Mouse (Mus musculus): ENCODE data around the gene Ntf5. TPM values are rescaled to one million over a fixed set of nuclear protein-coding genes. Genes with fewer than 3 reads are reported as not detected.
"Not testable (repeated sequence)": the region's sequence is repeated elsewhere in the genome, so short reads cannot be mapped to it uniquely, and the experiment has no call there.

The Ntf5 gene
- polyA plus RNA-seq, 2 experiments: 0.19 to 0.20 TPM

DNA sequence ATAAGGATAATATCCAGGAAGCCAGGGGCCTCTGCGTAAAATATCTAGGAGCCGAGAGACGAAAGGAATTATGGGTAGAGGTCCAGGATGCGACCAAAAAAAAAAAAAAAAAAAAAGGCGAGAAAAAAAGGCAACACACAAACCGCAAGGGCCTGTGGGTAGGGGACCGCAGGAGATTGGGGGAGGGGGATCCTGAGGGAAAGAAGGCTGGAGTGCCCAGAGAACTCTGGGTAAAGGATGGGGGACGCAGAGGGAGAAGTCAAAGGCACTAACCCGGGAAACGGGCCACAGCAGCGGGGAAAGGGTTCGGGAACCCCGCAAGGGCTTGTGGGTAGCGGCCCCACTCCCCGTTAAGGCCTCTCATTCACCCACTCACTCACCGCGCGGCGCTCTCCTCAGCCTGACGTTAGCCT, 18.4 kb upstream of the Ntf5 start:
- Histone ChIP-seq H3K9ac (replicated peaks) (peak overlapping the region; percentile 97), H3K36me3 (replicated peaks; ENCODE audit: control insufficient read depth, insufficient read depth, low read depth) (peaks cover 41% of the 10 kb centered on the region), H3K4me3 (ENCODE audit: insufficient read depth in 1 of 2, low read depth in 2 of 2, low read length in 2 of 2) (peak overlapping the region; percentile 92 to 96), H3K27me3 (ENCODE audit: control insufficient read depth, insufficient read depth, low read length) (no peaks in the 10 kb centered on the region), H3K4me2 (ENCODE audit: low read depth) (peak overlapping the region; percentile 99), H3K27ac (peak overlapping the region; percentile 93), H3K4me1 (replicated peaks; ENCODE audit: control insufficient read depth in 2 of 2, insufficient read depth in 2 of 2, low read length in 1 of 2) (peaks cover 15 to 17% of the 10 kb centered on the region in 2 experiments), H3K9me3 (ENCODE audit: control insufficient read depth, low read length) (no peaks in the 10 kb centered on the region)
- WGBS (ENCODE audit: insufficient replicate concordance): under 1% methylated on average over 19 of the region's 20 CpGs
- DNase-seq (ENCODE audit: low read depth in 3 of 3, low spot score in 3 of 3) (peak in 1 of 3 experiments; percentile 49), ATAC-seq (ENCODE audit: insufficient read depth) (peak; percentile 74)
- TF ChIP-seq EP300 (IDR thresholded peaks at IDR 0.05; ENCODE audit: low read depth) (no peak; the same call in 1 of the 2 replicates), CTCF (IDR thresholded peaks at IDR 0.05; ENCODE audit: low read depth) (no peak)

DNA sequence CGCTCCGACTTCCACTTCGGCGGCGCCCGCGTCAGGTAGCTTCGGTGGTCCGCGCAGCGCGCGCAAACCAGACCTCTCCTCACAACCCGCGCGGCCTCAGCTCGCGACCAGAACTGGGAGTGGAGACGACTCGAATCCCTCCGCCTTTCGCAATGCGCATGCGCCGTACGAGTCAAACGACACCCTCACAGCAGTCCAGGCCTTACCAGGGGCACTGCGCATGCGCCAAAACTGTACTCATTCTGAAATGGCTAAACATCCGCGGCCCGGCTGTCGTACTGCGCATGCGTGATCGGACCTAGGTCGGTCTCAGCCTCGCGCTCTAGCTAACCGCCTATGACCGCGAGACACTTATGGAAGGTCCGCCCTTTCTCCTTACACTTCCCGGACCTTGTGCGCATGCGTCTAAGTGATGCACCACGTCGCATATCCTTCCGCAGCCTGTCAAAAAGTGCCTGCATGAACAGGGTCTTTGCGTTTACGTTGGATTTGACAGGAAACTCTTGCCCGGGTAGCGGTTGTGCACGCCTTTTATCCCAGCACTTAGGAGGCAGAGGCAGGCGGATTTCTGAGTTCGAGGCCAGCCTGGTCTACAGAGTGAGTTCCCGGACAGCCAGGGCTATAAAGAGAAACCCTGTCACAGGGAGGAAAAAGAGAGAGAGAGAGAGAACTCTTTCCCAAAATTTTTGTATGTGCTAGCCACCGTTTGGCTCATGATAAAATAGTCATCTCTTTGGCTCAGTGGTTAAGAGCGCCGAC, 17.7 kb upstream of the Ntf5 start, which contains the start of gene Snrnp70:
TSS of gene Snrnp70 (minus strand) at position 165 of the 759 bp plus-strand sequence.
- peak; percentile 95 for ATAC-seq (ENCODE audit: insufficient read depth)
- no peaks in the 10 kb centered on the region for H3K27me3 ChIP-seq (ENCODE audit: control insufficient read depth, insufficient read depth, low read length)
- no peaks in the 10 kb centered on the region for H3K9me3 ChIP-seq (ENCODE audit: control insufficient read depth, low read length)
- H3K4me2 ChIP-seq (ENCODE audit: low read depth): peak within 1 kb of the TSS; percentile 99
- H3K4me1 ChIP-seq (replicated peaks; ENCODE audit: control insufficient read depth in 2 of 2, insufficient read depth in 2 of 2, low read length in 1 of 2): peaks cover 15 to 17% of the 10 kb centered on the region in 2 experiments
- TF ChIP-seq CTCF (IDR thresholded peaks at IDR 0.05; ENCODE audit: low read depth): peak; percentile 0; the same call in 1 of the 2 replicates
- TF ChIP-seq EP300 (IDR thresholded peaks at IDR 0.05; ENCODE audit: low read depth): peak; percentile 28; the same call in 1 of the 2 replicates
- WGBS (ENCODE audit: insufficient replicate concordance): under 1% methylated on average over 60 of the region's 60 CpGs
- peaks cover 35% of the 10 kb centered on the region for H3K36me3 ChIP-seq (replicated peaks; ENCODE audit: control insufficient read depth, insufficient read depth, low read depth)
- H3K27ac ChIP-seq: peak within 1 kb of the TSS; percentile 93
- H3K9ac ChIP-seq (replicated peaks): peak within 1 kb of the TSS; percentile 97
- peak within 1 kb of the TSS; percentile 92 to 96 for H3K4me3 ChIP-seq (ENCODE audit: insufficient read depth in 1 of 2, low read depth in 2 of 2, low read length in 2 of 2)
- DNase-seq (ENCODE audit: low read depth in 3 of 3, low spot score in 3 of 3): peak; percentile 100

DNA sequence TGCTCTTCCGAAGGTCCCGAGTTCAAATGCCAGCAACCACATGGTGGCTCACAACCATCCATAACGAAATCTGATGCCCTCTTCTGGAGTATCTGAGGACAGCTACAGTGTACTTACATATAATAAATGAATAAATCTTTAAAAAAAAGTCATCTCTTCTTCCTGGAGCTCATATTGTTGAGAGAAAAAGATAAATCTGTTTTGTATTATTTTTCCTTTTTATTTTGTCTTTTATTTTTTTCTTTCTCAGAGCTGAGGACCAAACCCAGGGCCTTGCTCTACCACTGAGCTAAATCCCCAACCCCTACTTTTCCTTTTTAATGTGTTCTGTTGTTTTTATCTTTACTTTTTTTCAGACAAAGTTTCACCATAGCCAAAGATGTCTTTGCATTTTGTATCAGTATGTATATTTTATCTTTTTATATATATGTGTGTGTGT, 17.1 kb upstream of the Ntf5 start:
- H3K27ac ChIP-seq: peak overlapping the region; percentile 40
- WGBS (ENCODE audit: insufficient replicate concordance): 0% methylated on average over 3 of the region's 3 CpGs
- H3K4me1 ChIP-seq (replicated peaks; ENCODE audit: control insufficient read depth in 2 of 2, insufficient read depth in 2 of 2, low read length in 1 of 2): peaks cover 15 to 17% of the 10 kb centered on the region in 2 experiments
- H3K4me2 ChIP-seq (ENCODE audit: low read depth): peak overlapping the region; percentile 72
- DNase-seq (ENCODE audit: low read depth in 3 of 3, low spot score in 3 of 3); H3K9me3 ChIP-seq (ENCODE audit: control insufficient read depth, low read length); H3K27me3 ChIP-seq (ENCODE audit: control insufficient read depth, insufficient read depth, low read length): not testable (repeated sequence)
- H3K4me3 ChIP-seq (ENCODE audit: insufficient read depth in 1 of 2, low read depth in 2 of 2, low read length in 2 of 2): peak overlapping the region; percentile 81 to 96
- H3K36me3 ChIP-seq (replicated peaks; ENCODE audit: control insufficient read depth, insufficient read depth, low read depth): peaks cover 30% of the 10 kb centered on the region
- ATAC-seq (ENCODE audit: insufficient read depth): peak; percentile 50
- peak overlapping the region; percentile 52 for H3K9ac ChIP-seq (replicated peaks)

DNA sequence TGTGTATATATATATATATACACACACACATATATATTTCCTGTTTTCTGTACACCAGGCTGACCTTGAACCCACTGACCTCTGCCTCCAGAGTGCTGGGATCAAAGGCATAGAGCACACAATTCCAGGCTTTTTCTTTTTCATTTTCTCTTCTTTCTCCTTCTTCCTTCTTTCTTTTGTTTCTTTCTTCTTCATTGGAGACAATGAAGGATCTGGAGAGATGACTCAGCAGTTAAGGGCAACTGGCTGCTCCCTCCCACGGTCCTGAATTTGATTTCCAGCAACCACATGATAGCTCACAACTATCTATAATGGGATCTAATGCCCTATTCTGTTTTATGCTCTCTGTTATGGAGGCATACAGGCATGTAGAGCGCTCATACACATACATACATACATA, 16.7 kb upstream of the Ntf5 start:
- peaks cover 15 to 17% of the 10 kb centered on the region in 2 experiments for H3K4me1 ChIP-seq (replicated peaks; ENCODE audit: control insufficient read depth in 2 of 2, insufficient read depth in 2 of 2, low read length in 1 of 2)
- peak overlapping the region; percentile 72 for H3K4me2 ChIP-seq (ENCODE audit: low read depth)
- no peaks in the 10 kb centered on the region for H3K27me3 ChIP-seq (ENCODE audit: control insufficient read depth, insufficient read depth, low read length)
- no peak overlapping the region; a peak in 1 of 4 replicates for H3K4me3 ChIP-seq (ENCODE audit: insufficient read depth in 1 of 2, low read depth in 2 of 2, low read length in 2 of 2)
- H3K36me3 ChIP-seq (replicated peaks; ENCODE audit: control insufficient read depth, insufficient read depth, low read depth): peaks cover 26% of the 10 kb centered on the region
- no peak overlapping the region for H3K9ac ChIP-seq (replicated peaks)
- DNase-seq (ENCODE audit: low read depth in 3 of 3, low spot score in 3 of 3): no peak
- WGBS (ENCODE audit: insufficient replicate concordance): 45% methylated on average over 2 of the region's 2 CpGs
- H3K27ac ChIP-seq: no peak overlapping the region
- TF ChIP-seq CTCF (IDR thresholded peaks at IDR 0.05; ENCODE audit: low read depth): no peak
- TF ChIP-seq EP300 (IDR thresholded peaks at IDR 0.05; ENCODE audit: low read depth): no peak
- ATAC-seq (ENCODE audit: insufficient read depth): no peak
- H3K9me3 ChIP-seq (ENCODE audit: control insufficient read depth, low read length): no peaks in the 10 kb centered on the region

DNA sequence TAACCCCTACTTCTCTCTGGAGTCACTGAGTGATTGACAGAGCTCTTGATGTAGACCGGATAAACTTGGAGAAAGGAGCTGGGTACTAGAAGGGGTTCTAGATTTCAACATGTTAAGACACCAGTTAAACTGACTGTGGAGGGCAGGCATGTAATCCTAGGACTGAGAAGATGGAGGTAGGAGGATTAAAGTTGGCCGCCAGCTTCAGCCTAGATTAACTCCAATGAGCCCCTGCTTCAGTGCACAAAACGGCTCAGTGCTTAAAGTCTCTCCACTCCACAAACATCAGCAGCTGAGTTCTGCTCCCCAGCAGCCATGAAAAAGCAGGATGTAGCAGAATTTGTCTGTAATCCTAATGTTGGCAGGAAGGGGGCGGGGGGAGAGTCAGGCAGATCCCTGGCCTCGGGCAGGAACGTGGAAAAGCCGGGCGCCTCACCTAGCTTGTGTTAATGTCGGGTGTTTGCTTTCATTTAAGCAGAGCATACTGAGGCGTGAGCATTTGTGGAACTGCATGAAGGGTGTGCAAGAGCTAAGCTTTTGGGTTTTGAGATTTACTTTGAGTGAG, 11.9 kb upstream of the Ntf5 start:
- H3K9me3 ChIP-seq (ENCODE audit: control insufficient read depth, low read length): no peaks in the 10 kb centered on the region
- whole genome bisulfite sequencing (ENCODE audit: insufficient replicate concordance): 68% methylated on average over 10 of the region's 10 CpGs
- TF ChIP-seq EP300 (IDR thresholded peaks at IDR 0.05; ENCODE audit: low read depth): no peak
- no peak for TF ChIP-seq CTCF (IDR thresholded peaks at IDR 0.05; ENCODE audit: low read depth)
- no peak overlapping the region for H3K4me2 ChIP-seq (ENCODE audit: low read depth)
- H3K9ac ChIP-seq (replicated peaks): no peak overlapping the region
- no peaks in the 10 kb centered on the region for H3K36me3 ChIP-seq (replicated peaks; ENCODE audit: control insufficient read depth, insufficient read depth, low read depth)
- ATAC-seq (ENCODE audit: insufficient read depth) (no peak), DNase-seq (ENCODE audit: low read depth in 3 of 3, low spot score in 3 of 3) (no peak)
- H3K4me3 ChIP-seq (ENCODE audit: insufficient read depth in 1 of 2, low read depth in 2 of 2, low read length in 2 of 2): no peak overlapping the region
- H3K27me3 ChIP-seq (ENCODE audit: control insufficient read depth, insufficient read depth, low read length): peaks cover 16% of the 10 kb centered on the region
- peaks cover 3 to 4% of the 10 kb centered on the region in 2 experiments; a peak in 3 of 4 replicates for H3K4me1 ChIP-seq (replicated peaks; ENCODE audit: control insufficient read depth in 2 of 2, insufficient read depth in 2 of 2, low read length in 1 of 2)
- H3K27ac ChIP-seq: no peak overlapping the region

Data from liver, embryonic 14.5 days (tissue).